Mouse (Mus musculus): ENCODE measurements around the gene Olfr1275. TPM values are rescaled to one million over a fixed set of nuclear protein-coding genes. Genes with fewer than 3 reads are reported as not detected.

Gene Olfr1275
- not detected in 2 replicates for polyA plus RNA-seq (2015; fragmentation: Nextera tagmentation; extraction: Ambion mirVana)

DNA sequence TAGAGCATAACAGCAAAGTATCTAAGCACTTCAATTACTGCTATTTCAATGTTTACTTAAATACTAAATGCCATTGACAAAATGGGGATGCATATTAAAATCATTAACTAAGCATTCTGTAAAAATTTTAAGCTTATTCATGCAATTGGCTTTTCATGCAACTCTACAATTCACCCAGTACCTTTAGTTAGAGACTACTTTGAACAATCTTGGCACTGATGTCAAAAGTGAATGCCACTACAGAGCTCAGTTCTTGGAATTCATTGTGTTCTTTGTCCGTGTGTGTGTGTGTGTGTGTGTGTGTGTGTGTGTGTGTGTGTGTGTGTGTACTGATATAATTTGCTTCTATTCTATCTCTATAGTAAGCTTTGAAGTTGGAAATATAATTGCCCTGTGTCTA is at the start of gene Olfr1275:
Gene Olfr1275 (minus strand): TSS at position 101 of the 400 bp plus-strand sequence.
- no peak for ATAC-seq (replicated peaks; ENCODE audit: insufficient number of reproducible peaks, insufficient read depth, low FRiP score, low read depth)
- Histone ChIP-seq H3K4me2 (no peak within 1 kb of the TSS), H3K4me1 (replicated peaks) (no peaks in the 10 kb centered on the region), H3K9me3 (replicated peaks) (no peaks in the 10 kb centered on the region), H3K9ac (no peak within 1 kb of the TSS), H3K27ac (no peak within 1 kb of the TSS), H3K27me3 (no peaks in the 10 kb centered on the region), H3K4me3 (no peak within 1 kb of the TSS), H3K36me3 (no peaks in the 10 kb centered on the region)
- 63% methylated on average over 1 of the region's 1 CpGs for WGBS

DNA sequence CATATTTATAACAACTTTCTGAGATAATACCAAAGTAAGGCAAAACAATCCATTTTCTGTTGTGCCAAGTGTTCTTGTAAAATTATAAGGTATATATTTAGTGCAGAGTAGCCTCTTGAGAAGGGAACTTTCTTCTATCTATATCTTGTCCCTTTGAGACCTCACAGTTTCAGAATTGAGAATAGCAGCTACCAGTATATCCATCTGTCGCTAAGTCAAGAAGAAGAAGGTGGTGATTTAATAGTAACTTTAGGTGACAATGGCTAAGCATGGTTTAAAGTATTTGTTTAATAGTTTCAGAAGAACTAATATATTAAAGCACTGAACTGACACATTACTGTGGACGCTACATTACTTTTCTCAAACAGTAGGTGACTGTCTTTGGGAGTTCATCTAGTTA is 38.9 kb upstream of the Olfr1275 start, which contains the start of gene Olfr1277:
Gene Olfr1277 (minus strand): TSS at position 101 of the 400 bp plus-strand sequence.
- Histone ChIP-seq H3K4me1 (replicated peaks) (no peaks in the 10 kb centered on the region), H3K36me3 (no peaks in the 10 kb centered on the region), H3K9me3 (replicated peaks) (no peaks in the 10 kb centered on the region), H3K4me3 (no peak within 1 kb of the TSS), H3K4me2 (no peak within 1 kb of the TSS), H3K27ac (no peak within 1 kb of the TSS), H3K9ac (no peak within 1 kb of the TSS), H3K27me3 (no peaks in the 10 kb centered on the region)
- no peak for ATAC-seq (replicated peaks; ENCODE audit: insufficient number of reproducible peaks, insufficient read depth, low FRiP score, low read depth)
- 74% methylated on average over 2 of the region's 2 CpGs for WGBS

DNA sequence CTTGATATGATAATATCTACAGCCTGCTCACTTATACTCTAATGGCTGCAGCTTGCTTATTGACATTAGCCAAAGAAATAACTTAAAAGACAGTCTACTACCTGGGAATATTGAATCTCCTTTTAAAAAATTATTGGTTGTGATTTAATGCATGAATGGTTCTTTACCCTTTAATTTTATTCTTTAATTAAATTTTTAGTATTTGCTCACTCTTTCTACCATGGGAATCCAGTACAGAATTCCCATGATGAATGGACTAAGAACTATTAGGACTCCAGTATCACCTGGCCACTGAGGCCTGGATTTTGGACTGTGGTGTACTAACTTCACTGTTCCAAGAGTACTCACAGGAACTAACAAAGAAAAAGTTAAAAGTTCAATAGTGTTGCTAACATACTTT is 19.1 kb upstream of the Olfr1275 start, which contains the start of gene Olfr1276:
Gene Olfr1276 (plus strand): TSS at position 301 of the 400 bp plus-strand sequence.
- Histone ChIP-seq H3K27me3 (no peaks in the 10 kb centered on the region), H3K4me3 (no peak within 1 kb of the TSS), H3K4me1 (replicated peaks) (no peaks in the 10 kb centered on the region), H3K4me2 (no peak within 1 kb of the TSS), H3K27ac (no peak within 1 kb of the TSS), H3K9ac (no peak within 1 kb of the TSS), H3K9me3 (replicated peaks) (no peaks in the 10 kb centered on the region), H3K36me3 (no peaks in the 10 kb centered on the region)
- ATAC-seq (replicated peaks; ENCODE audit: insufficient number of reproducible peaks, insufficient read depth, low FRiP score, low read depth) = no peak

DNA sequence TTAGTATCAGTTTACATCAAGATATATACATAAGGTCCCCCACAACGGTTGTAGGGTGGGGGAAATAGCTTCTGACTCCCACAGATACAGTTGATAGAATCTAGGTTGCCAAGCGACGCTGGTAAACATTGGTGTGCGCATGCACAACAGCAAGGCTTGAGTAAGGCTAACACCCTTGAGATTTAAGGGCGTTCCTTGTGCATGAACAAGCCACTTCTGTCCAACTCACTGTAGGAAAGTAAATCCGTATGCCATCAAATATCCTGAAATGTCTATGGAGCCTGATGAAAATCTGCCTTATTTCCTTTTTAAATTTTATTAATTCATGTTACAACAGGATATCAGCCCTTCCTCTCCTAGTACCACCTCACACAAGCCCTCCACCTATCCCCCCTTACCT is 5.6 kb downstream of the Olfr1275 start, which contains the start of gene 4930430A15Rik:
Gene 4930430A15Rik (minus strand): TSS at position 101 of the 400 bp plus-strand sequence.
- Histone ChIP-seq H3K9me3 (replicated peaks) (no peaks in the 10 kb centered on the region), H3K36me3 (no peaks in the 10 kb centered on the region), H3K27ac (no peak within 1 kb of the TSS), H3K4me1 (replicated peaks) (no peaks in the 10 kb centered on the region), H3K4me3 (no peak within 1 kb of the TSS), H3K9ac (no peak within 1 kb of the TSS), H3K4me2 (no peak within 1 kb of the TSS), H3K27me3 (no peaks in the 10 kb centered on the region)
- 79% methylated on average over 6 of the region's 6 CpGs for WGBS
- ATAC-seq (replicated peaks; ENCODE audit: insufficient number of reproducible peaks, insufficient read depth, low FRiP score, low read depth) = no peak

DNA sequence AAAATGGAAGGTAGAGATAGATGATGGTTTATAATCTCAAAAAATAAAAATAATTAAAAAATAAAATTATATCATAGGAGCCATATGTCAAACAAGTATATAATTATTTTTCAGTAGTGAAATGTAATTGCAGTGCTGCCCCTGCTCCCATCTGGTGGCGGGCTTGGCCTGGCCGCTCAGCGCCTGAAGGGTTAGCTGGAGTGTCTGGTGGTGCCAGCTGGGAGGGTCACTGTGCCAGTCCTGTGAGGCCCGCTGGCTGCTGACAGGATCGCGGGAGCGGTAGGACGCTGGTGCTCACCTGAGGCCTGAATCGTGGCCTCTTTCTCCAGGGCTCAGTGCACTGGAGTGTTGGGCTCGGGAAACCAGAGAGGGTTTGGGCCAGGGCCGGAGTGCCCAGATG is 53.0 kb downstream of the Olfr1275 start:
- ATAC-seq (replicated peaks; ENCODE audit: insufficient number of reproducible peaks, insufficient read depth, low FRiP score, low read depth) = no peak
- Histone ChIP-seq H3K4me3 (no peak overlapping the region), H3K36me3 (no peaks in the 10 kb centered on the region), H3K9ac (no peak overlapping the region), H3K4me2 (no peak overlapping the region), H3K27me3 (no peaks in the 10 kb centered on the region), H3K9me3 (replicated peaks) (no peaks in the 10 kb centered on the region), H3K27ac (no peak overlapping the region), H3K4me1 (replicated peaks) (no peaks in the 10 kb centered on the region)
- WGBS = 87% methylated on average over 11 of the region's 11 CpGs

Other genes starting within 250 kb of the Olfr1275 start
- gene Gm13941, start 129.3 kb downstream of the Olfr1275 start, polyA plus RNA-seq (2015; fragmentation: Nextera tagmentation; extraction: Ambion mirVana) = not detected in 2 replicates
- gene Gm15130, start 82.3 kb downstream of the Olfr1275 start, polyA plus RNA-seq (2015; fragmentation: Nextera tagmentation; extraction: Ambion mirVana) = not detected in 2 replicates
- gene 4930430A15Rik, start 5.7 kb downstream of the Olfr1275 start, polyA plus RNA-seq (2015; fragmentation: Nextera tagmentation; extraction: Ambion mirVana) = not detected in 2 replicates
- not detected in 2 replicates for gene Olfr1276, start 19.2 kb upstream of the Olfr1275 start, polyA plus RNA-seq (2015; fragmentation: Nextera tagmentation; extraction: Ambion mirVana)
- gene Olfr1277, start 38.8 kb upstream of the Olfr1275 start, polyA plus RNA-seq (2015; fragmentation: Nextera tagmentation; extraction: Ambion mirVana) = not detected in 2 replicates
- not detected in 2 replicates for gene Olfr1278, start 54.9 kb upstream of the Olfr1275 start, polyA plus RNA-seq (2015; fragmentation: Nextera tagmentation; extraction: Ambion mirVana)
- gene Olfr1279, start 65.3 kb upstream of the Olfr1275 start, polyA plus RNA-seq (2015; fragmentation: Nextera tagmentation; extraction: Ambion mirVana) = not detected in 2 replicates
- gene Olfr1280, start 78.7 kb upstream of the Olfr1275 start, polyA plus RNA-seq (2015; fragmentation: Nextera tagmentation; extraction: Ambion mirVana) = not detected in 2 replicates
- not detected in 2 replicates for gene Olfr1281, start 91.2 kb upstream of the Olfr1275 start, polyA plus RNA-seq (2015; fragmentation: Nextera tagmentation; extraction: Ambion mirVana)
- gene Olfr1282, start 100.8 kb upstream of the Olfr1275 start, polyA plus RNA-seq (2015; fragmentation: Nextera tagmentation; extraction: Ambion mirVana) = not detected in 2 replicates
- not detected in 2 replicates for gene Olfr1283, start 131.5 kb upstream of the Olfr1275 start, polyA plus RNA-seq (2015; fragmentation: Nextera tagmentation; extraction: Ambion mirVana)
- not detected in 2 replicates for gene Olfr1284, start 140.2 kb upstream of the Olfr1275 start, polyA plus RNA-seq (2015; fragmentation: Nextera tagmentation; extraction: Ambion mirVana)
- not detected in 2 replicates for gene Olfr1286, start 187.8 kb upstream of the Olfr1275 start, polyA plus RNA-seq (2015; fragmentation: Nextera tagmentation; extraction: Ambion mirVana)
- gene Olfr1287, start 213.9 kb upstream of the Olfr1275 start, polyA plus RNA-seq (2015; fragmentation: Nextera tagmentation; extraction: Ambion mirVana) = not detected in 2 replicates
- not detected in 2 replicates for gene Olfr1288, start 238.8 kb upstream of the Olfr1275 start, polyA plus RNA-seq (2015; fragmentation: Nextera tagmentation; extraction: Ambion mirVana)
- gene Olfr1289, start 245.5 kb upstream of the Olfr1275 start, polyA plus RNA-seq (2015; fragmentation: Nextera tagmentation; extraction: Ambion mirVana) = not detected in 2 replicates